Mouse (Mus musculus) cerebellum, adult 9-10 months (tissue): ENCODE data around the gene Acsm3.
"Not testable (repeated sequence)": the region's sequence is repeated elsewhere in the genome, so short reads cannot be mapped to it uniquely, and the experiment has no call there.

Experiments
- DNase-seq: peaks from one replicate; pipeline ENCODE4 v3.0.0; 2022

Acsm3 gene

DNA sequence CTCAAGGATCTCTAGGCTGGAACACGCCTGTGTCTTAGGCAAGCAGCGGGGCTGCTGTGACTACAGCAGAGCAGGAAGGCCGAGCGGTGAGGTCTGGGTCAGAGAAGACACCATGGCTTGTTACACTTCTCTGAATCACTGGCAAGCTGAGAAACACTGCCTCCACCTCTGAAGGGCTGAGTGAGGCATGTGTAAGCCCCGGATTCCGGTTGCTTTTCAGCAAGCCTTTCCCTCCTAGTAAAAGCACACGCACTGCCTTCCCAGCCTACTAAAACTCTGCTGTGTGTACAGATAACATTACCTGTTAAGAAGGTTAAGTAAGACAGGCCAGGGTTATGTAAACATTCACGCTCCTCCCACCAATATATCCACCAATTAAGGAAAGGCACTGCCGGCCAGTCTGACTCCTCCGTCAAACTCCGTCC, at the start of gene Acsm3:
TSS of gene Acsm3 (plus strand) at position 397 of the 425 bp plus-strand sequence.
- DNase-seq, result no peak

DNA sequence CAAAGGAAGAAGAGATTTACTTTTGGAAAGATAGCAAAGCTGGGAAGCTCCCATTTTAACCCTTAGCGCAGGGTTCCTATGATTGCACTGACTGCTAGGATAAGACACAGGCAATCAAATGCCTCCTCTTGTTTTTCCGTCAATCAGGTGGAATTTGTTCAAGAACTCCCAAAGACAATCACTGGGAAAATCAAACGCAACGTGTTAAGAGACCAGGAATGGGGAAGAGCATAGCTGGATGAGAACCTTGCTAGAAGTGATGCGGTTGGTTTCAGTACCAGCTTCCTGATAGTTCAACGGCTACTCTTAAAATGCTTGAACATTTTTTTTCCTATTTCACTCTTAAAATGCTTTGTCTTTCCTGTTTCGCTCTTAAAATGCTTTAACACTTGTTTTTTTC, 46.6 kb upstream of the Acsm3 start:
- DNase-seq, result no peak

DNA sequence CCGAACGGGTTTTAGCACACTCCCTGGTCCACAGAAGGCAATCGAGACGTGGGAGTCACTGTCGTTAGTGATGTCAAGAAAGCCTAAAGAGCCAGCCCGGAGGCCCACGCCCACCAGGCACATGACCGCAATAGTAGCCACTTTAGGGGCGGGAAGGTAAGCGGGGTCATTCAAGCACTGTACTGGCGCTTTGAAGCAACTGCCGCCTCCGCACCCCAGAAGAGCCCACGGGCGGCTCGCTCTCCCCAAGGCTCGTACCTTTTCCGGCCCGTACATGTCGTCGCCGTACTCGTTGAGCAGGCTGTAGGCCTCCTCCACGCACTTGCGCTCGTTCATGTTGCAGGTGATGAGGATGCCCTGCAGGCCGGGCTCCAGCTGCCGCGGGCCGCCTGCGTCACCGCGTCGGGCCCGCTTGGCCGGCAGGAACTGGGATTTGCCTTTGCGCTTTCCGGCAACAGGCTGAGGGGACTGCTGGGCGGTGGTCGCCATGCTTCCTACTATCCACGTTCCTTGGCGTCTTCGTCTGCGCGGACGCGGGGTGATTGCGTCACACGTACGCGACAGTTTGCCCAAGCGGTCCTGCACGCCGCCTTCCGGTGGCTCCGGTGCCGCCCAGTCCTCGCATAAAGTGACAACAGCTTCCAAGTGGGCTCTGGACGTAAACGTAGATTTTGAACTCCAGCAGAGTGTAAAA, 40.3 kb upstream of the Acsm3 start, which contains the start of gene Thumpd1:
TSS of gene Thumpd1 (minus strand) at position 546 of the 694 bp plus-strand sequence.
- peak; percentile 88 for DNase-seq

DNA sequence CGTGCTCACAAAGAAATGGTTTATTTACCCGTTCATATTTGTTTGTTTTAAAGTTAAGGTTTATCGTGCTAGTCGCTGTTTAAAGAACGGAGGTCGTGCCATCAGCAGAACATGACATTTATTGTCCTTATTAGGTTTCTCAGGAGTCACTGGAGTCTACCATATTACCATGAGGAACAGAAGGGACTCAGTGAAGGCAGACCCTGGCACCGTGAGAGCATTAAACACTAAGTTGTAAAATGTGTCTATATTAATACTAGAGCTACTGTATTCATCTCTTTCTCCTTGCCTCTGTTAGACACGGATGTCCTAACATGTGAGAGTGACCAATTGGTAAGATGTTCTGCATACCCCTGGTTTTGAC, 39.8 kb upstream of the Acsm3 start:
- DNase-seq, result no peak

DNA sequence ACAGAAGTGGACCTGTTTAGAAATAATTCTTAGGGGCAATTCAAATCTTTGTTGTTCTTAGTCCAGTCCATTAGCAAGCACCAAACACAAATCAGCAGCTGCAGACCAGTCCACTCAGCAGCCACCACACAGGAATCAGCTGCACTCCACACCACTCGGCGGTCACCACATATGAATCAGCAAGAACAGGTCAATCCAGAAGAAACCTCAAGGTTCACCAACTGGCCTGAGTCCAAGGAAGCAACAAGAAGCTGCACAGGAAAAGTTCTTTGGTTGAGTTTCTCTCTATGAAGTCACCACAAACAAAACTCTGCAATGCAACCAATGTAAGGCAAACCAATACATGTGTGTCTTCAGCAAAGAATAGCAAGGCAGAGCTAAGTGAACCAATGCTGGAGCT, 33.1 kb upstream of the Acsm3 start:
- no peak for DNase-seq

DNA sequence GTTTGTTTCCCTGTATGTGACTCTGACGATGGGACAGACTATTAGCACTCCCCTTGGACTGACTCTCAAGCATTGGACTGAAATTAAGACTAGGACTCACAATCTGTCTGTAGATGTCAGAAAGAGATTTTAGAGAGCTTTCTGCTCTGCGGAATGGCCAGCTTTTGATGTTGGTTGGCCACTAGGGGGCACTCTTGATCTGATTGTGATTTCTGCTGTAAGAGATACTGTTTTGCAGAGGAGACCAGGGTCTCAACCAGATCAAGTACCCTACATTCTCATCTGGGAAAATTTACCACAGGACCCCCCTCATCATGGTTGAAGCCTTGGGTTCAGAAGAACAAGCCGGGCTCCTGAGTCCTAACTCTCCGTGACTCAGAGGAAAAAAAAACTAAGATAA, 29.5 kb upstream of the Acsm3 start:
- DNase-seq, result not testable (repeated sequence)

DNA sequence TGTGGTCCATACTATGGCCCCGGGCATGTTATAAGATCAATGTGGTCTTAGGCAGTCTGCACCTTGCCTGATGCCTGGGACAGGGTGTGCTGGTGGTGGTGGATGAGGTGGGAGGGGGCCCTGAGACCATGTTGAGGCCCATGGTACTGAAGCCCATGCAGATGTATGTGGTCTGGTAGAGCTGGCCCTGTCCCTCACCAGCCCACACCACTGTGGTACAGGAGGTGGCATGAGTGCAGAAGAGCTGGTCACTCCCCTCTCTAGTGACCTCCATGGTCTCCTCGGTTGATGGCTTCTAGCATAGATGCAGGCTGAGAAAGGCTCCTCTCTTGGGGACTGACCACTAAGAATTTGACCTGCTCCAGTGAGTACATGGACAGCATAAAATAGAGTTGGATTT, 21.8 kb upstream of the Acsm3 start:
- DNase-seq, result no peak

DNA sequence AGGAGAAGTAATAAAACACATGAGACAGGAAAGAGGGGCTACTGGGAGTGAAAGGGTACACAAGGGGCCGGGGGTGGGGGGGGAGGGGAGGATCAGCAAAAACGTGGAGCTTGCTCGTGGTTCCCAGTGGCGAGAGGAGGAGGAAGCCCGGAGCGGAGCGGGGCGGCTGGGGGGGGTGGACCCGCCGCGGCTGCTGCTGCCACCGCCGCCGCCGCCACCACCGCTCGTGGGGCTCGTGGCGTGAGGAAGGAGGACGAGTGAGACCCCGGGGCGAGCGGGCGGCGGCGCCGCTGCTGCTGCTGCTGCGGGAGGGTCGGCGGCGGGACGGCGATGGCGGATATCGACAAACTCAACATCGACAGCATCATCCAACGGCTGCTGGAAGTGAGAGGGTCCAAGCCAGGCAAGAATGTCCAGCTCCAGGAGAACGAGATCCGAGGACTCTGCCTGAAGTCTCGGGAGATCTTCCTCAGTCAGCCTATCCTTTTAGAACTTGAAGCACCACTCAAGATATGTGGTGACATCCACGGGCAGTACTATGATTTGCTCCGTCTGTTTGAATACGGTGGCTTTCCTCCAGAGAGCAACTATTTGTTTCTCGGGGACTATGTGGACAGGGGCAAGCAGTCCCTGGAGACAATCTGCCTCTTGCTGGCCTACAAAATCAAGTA, 20.8 kb upstream of the Acsm3 start:
- not testable (repeated sequence) for DNase-seq

DNA sequence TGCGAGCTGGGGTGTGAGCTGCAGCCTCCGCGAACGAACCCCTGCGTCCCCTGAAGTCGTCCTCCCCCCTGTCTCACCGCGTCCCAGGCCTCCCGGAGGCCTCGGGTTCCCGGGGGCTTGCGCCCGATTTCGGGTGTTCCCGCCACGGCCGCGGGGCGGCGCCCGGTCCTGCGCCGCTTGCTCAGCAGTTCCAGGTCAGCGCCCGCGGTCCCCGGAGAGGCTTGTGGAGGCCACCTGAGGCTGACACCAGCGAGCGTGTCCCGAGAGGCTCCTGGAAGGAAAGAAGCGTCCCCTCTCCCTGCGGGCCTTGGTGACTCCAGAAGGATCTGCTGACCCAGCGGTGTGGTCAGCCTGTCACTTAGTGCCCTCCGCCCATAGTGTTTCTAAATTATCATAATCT, 16.4 kb upstream of the Acsm3 start:
- no peak for DNase-seq

DNA sequence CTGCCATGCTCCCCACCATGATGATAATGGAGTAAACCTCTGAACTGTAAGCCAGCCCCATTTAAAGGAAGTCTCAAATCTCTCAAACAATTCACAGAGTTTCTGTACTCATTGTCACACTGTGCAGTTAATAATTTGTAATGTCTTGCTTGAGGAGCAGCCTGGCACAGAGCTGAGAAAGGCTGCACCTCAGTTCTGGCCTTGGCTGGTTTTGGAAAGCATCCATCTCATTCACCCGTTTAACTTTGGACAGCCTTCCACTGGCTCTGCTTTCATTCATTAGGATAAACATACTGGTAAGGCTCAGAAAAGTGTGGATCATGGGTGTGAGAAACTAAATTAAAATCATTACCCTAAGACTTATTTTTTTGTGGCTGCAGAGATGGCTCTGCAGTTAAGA, 14.9 kb upstream of the Acsm3 start:
- DNase-seq, result no peak

DNA sequence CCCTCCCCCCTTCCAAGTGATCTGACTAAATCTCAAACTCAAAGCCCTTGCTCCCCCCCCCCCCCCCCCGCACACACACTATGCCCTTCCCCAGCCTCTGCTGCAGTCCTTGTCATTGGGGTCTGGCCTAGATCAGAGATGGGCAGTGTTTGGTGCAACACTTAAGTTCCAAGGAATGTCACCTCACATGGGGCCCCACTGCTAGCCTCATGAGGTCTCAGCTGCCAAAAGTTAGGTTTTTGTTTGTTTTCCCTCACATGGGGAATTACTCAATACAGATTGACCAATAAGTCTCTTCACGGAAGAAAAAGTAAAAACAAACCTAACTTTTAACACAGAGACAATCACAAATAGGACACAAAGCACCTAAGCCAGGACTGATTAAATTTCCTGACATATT, 12.0 kb upstream of the Acsm3 start:
- DNase-seq, result no peak

DNA sequence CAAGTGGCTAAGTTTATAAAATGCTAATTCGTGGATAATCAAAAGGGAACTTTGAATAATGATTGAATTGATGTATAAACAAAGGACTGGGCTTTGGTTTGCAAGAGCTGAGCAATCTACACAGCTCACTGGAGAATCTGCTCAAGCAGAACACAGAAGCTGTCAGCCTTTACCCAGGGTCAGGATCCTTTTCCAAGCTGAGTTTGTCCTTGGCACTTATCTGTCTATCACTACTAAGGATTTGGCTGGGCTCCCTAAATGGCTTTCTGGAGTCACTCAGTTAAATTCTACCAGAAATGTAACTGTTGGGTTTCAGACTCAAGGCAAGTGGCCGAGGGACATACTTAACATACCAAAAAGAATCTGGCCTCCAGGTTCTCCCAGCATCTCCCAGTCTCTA, 10.8 kb upstream of the Acsm3 start:
- no peak for DNase-seq

DNA sequence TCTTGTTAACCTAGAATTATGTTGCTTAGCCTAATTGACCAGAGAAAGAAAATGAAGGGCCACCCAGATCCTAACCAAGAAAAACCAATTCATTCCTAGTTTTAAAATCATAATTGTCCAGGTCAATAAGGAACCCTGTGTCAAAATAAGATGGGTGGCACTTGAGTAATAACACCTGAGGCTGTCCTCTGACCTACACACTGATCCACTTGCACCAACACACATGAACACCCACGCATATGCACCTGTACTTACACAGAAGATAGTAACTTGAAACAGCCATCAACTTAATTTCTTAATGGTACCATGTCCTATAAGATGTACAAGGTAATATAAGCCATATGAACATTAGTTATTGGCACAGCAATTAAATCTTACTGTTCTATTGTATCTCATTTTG, 7.0 kb upstream of the Acsm3 start:
- DNase-seq, result no peak

DNA sequence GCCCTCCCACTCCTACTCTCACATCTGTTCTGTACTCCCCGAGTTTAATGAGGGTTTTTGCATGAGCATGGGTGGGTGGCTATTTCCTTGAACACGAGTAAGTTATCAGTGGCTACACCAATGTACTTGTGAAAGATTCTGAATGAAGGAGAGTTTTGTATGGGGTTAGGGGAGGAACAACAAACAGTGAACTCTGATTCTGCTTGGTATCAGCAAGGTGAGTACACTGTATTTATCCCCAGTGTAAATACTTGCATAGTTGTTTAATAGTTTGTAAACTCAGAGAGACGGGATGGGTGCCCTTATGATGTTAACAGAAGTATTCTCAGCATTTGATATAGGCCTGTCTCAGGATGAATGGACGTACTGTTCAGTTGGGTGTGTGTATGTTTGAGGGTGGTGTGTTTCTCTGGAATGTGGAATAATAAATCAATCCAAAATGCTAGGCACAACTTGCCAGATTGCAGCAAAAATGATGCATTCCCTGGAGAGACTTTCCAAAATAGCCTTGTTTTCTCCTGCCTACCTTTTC, 1.5 kb downstream of the Acsm3 start:
- DNase-seq, result no peak

DNA sequence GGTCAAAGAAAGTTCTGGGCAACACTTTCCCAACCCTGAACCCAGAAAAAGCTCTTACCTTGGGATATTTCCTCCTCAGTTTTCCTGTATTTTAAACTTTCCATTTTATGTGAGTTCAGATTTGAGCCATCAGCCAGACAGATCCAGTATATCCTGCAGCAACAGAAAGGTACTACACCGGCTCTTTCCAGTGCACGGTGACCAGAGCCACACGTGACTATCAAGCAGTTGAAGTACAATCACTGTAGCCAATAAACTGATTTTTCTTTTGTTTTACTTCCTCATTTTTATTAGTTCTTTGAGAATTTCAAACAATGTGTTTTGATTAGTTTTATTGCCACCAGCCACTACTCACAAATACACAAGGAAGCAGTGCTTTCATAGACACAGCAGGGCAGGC, 3.7 kb downstream of the Acsm3 start:
- no peak for DNase-seq

DNA sequence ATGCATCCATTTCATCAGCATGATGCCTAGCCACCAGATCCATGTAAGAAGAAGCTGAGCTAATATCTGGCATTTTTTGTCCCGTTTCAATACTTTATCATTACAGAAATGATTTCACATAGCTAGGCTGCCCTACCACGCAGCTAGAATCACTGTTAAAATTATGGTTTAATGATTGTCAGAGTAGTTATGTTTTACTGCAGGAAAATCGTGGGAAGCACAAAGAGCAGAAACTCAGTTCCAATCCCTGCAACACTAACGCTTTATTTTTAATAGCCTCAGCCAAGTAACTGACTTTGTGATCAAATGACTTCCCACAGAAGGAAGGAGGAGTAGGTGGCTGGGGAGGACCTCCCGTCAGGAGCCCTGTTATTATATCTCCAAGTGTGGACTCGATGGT, 6.3 kb downstream of the Acsm3 start:
- no peak for DNase-seq

DNA sequence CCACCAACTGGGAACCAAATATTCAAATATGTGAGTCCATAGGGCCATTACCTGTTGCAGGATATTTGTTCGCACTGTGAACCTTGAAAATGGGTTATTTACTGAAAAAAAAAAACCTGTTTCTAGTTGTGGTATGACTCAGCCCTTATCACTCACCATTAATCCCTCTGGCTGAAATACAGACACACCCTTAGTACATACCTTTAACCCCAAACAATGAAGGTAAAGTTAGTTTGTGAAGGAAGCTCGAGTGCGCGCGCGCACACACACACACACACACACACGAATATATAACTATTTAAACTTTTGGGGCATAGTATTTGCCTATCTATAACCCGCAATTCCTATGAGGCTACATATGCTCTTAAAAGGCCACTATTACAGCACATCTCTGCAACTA, 9.2 kb downstream of the Acsm3 start:
- DNase-seq, result no peak

DNA sequence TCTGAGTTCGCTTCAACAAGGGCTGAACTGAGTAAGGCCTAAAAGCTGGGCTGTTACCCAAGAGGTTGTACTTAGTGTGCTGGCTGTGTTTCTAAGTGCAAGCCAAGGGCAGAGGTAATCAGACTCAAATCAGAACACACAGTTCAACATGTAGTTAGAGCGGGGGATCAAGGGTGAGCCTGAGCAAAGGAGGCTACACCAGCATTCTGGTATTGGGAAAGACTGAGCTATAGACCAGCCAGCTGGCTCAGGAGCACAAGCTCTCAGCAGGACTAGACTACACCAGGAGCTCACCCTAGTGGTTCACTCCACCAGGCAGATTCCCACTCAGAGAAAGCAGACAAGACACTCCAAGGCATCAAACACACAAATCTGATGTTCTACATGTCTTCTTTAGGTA, 22.7 kb downstream of the Acsm3 start:
- DNase-seq, result no peak

DNA sequence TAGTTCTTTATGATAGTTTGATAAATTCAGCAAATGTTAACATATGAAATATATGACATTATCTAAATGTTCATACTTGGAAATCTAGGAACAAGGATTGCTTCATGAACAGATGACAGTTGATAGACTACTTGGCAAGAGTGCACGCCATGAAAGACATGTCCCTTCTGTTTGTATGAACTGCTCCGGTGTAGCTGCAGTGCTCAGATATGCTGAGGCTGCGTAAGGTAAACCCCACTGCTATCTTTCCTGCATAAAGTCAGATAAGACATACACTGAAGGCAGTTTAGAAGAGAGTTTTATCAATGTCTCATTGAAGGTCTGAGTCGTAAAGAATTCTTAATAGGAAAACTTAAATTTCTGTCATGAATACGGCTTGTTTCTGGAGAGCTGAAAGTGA, 24.2 kb downstream of the Acsm3 start:
- DNase-seq, result no peak

DNA sequence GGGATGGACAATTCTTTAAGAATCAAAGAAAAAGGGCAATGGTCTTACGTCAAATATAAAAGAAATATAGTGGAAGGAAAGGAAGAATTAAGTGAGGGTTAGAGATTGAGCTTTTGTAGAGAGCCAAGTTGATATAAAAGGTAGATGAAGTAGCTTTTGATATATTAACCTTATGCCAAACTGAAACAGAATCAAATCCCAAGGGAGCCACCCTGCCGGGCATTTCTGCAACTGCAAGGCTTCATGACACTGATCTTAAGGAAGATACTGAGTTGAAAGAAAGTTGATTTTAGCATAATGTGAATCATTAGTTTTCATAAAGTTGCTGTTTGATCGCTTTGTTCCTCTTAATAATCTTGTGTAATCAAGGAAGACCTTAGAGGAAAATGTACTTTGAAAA, 28.3 kb downstream of the Acsm3 start:
- DNase-seq, result no peak

DNA sequence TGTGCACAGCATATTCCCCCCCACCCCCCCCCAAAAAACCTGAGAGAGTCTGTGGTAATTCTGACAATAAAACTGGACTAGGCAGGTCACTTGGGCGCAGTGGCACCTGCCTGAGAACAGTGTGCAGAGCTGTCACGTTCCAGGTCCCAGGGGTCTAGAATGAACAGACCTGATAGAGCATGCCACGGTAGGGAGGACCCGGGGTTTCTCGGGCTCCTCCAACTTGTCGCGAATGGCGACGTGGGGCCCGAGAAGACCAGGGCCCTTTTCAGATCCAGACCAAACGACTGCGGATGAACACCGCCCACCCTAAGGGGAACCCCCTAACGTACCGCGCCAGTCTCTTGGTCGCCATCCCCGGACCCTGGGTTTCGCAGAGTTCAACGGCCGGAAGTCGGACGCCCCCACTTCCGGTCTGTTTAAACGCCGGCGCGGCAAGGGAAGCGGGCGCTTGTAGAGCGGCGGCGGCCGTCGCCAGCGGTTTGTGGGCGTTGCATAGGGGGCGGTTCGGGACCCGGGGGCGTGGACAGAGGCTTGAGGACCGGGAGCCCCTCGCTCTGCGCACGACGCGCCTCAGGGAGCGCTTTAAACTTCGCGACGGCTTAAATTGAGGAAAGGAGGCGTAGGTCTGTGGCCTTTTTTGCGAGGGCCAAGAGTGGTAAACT, 33.0 kb downstream of the Acsm3 start, which contains the start of the genes Rexo5 and Eri2:
TSS of gene Rexo5 (plus strand) at position 421 of the 665 bp plus-strand sequence.
TSS of gene Eri2 (minus strand) at position 473 of the 665 bp plus-strand sequence.
- peak; percentile 56 for DNase-seq

DNA sequence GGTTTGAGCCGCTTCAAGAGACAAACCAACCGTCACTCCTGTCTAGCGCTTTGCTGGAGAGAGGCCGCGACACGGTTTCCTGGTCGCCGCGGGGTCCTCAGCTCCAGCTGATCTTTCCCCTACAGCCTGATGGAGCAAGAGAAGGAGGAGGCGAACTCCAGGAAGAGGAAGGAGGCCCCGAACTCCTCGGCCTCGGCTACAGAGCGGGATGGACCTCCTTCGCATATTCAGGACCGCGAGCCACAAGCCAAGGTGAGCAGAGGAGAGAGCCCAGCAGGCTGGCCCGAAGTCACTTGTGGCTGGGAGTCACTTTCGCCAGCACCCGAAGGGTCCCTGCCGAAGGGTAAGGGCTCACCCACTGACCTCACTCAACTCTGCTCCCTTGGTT, 33.5 kb downstream of the Acsm3 start:
- no peak for DNase-seq

DNA sequence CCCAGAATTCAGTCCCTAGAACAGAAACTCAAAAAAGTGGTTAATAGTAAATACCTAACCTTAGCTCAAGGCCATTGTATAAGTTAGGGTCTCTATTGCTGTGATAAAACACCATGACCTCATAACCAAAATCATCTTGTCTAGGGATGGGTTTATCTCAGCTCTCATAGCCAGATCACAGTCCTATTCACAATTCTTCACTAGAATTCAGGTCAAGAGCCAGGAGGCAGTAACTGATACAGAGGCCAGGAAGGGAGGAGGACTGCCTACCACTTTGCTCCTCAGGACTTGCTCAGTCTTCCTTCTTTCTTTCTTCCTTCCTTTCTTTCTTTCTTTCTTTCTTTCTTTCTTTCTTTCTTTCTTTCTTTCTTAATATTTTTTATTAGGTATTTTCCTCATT, 34.6 kb downstream of the Acsm3 start:
- no peak for DNase-seq

DNA sequence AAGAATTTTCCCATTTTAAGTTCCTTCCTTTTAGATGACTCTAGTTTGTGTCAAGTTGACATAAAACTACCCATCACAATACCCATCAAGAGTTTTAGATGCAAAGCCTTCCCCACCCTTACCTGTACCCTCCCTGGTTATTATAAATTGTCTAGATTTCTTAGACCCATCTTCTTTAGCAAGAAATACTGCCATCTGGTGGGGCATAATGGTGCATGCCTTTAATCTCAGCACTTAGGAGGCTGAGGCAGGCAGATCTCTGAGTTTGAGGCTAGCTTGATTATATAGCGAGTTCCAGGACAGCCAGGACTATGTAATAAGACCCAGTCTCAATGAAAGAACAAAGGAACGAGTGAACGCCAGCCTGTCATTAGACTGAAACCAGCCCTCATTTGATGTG, 39.8 kb downstream of the Acsm3 start:
- DNase-seq, result no peak
